Mouse (Mus musculus): ENCODE measurements around the gene Hnrnpa1.

- TF ChIP-seq CTCF (IDR thresholded peaks at IDR 0.05) = peak; percentile 67
- TF ChIP-seq POLR2A (IDR thresholded peaks at IDR 0.05; ENCODE audit: insufficient read depth, low read depth, low read length) = no peak
- no peak for TF ChIP-seq EP300 (IDR thresholded peaks at IDR 0.05; ENCODE audit: insufficient read depth, low read depth, low read length)
These were observed 35.1 kb upstream of the Hnrnpa1 start for GRCm38 (mm10) chr15:103205156-103205555.
